Mouse (Mus musculus): ENCODE measurements around the gene Rhob.

The Rhob gene

DNA sequence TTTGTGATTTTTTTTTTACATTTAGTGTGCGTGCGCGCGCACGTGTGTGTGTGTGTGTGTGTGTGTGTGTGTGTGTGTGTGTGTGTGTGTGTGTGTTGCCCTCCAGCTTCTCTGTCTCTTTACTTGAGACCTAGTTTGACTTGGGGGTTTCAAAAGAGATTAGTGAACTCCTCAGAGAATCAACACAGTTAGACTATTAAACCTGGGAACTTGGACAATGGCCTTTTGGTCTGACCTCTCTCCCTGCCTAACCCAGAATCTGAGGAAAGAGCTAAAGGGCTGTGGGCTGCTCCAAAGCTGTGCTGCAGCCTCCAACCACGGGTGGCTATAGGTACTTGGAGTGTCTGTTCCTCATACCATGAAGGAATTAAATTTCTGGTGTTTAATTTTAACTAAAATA lies 4.3 kb upstream of the Rhob start:
- DNase-seq (ENCODE audit: low spot score in 2 of 2): no peak

DNA sequence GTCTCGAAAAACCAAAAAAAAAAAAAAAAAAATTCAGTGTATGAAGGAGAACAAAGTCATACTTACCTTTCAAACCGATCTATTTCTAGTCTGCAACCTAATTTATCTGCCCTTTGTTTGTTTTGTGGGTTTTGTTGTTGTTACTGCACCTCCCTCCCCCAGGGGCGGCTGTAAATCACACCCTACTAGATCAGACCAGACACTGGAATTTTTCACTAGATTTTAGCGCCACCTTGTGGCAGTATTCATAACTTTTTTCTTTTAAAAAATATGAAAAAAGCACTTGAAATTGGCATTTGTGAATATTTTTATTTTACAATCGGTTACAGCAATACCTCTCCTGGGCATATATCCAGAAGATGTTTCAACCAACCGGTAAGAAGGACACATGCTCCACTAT lies 2.7 kb upstream of the Rhob start:
- DNase-seq (ENCODE audit: low spot score in 2 of 2): peak in 1 of 2 experiments; percentile 59

DNA sequence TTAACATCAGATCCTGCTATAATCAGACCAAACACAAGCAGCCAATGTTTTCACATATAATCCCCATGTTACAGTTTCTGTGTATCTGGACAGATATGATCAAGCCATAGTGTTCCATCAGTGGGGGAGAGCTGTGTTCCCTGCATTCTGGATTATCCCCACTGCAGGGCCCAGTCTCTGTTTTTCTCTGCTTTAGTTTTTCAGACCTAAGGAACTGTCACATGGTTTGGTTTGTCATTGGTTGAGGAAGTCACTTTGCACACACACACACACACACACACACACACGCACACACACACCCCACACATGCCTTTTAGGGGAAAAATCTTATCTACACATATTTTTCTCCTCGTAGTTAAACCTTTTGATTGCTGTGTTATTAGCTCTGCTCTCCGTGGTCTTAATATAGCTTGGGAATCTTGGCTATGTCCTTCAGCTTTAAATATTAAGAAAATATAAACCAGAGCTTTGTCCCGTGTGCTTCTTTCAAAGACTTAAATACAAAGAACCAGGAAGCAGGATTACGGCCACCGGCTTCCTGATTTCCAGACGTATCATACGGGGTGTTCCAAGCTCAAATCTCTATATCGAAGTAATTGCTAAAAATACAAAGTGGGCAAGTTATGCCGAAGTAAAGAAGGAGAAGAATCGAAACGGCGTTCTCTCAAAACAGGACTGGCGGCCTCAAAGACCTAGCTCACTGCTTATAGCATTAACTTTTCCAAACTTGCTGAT lies 1.9 kb upstream of the Rhob start:
- no peak for DNase-seq (ENCODE audit: low spot score in 2 of 2)

- no peak for DNase-seq (ENCODE audit: low spot score in 2 of 2)
Observed at GRCm38 (mm10) chr12:8500597-8501570, 1.1 kb upstream of the Rhob start.

DNA sequence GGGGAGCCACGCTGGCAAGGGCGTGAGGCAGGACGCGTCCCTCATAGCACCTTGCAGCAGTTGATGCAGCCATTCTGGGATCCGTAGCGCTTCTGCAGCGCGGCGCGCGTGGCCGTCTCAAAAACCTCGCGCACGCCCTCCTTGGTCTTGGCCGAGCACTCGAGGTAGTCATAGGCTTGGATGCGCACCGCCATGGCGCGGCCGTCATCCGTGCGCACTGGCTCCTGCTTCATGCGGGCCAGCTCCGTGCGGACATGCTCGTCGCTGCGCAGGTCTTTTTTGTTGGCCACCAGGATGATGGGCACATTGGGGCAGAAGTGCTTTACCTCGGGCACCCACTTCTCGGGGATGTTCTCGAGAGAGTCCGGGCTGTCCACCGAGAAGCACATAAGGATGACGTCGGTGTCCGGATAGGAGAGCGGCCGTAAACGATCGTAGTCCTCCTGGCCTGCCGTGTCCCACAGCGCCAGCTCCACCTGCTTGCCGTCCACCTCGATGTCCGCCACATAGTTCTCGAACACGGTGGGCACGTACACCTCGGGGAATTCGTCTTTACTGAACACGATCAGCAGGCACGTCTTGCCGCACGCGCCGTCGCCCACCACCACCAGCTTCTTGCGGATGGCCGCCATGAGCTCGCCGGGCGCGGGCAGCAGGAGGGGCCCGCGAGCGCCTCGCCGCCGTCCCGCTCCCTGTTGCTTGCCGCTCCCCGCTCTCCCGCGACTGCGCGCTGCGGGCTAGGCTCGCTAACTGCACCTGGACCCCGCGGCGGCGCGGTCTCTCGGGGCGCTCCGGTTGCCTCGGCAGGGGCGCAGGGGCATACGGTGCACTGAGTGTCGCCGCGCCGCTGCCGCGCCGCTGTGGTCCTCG lies 573 bp downstream of the Rhob start:
- DNase-seq (ENCODE audit: low spot score in 2 of 2): peak; percentile 58 to 68

DNA sequence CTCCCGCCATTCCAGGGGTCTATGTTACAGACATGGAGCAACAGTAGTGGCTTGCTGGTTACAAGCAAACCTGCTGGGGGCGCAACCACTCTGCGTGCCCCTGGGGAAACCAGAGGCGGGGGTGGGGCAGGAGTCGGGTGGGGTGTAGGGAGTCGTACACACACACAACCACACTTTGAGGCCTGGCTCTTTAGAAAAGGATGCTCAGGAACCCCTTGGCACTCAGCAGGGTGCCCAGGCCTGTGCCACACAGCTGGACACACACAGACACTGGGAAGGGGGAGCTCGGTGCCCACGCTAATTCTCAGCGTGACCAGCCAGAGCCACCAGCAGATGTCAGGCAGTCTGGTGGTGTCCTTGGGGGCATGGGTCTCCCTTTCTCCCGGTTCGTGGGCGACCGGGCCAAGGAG lies 1.2 kb downstream of the Rhob start:
- DNase-seq (ENCODE audit: low spot score in 2 of 2): peak; percentile 46

GRCm38 (mm10) chr12:8498148-8498571 lies 1.6 kb downstream of the Rhob start:
- DNase-seq (ENCODE audit: low spot score in 2 of 2): no peak

- DNase-seq (ENCODE audit: low spot score in 2 of 2): no peak
Observed at GRCm38 (mm10) chr12:8497314-8497706, 2.5 kb downstream of the Rhob start.

DNA sequence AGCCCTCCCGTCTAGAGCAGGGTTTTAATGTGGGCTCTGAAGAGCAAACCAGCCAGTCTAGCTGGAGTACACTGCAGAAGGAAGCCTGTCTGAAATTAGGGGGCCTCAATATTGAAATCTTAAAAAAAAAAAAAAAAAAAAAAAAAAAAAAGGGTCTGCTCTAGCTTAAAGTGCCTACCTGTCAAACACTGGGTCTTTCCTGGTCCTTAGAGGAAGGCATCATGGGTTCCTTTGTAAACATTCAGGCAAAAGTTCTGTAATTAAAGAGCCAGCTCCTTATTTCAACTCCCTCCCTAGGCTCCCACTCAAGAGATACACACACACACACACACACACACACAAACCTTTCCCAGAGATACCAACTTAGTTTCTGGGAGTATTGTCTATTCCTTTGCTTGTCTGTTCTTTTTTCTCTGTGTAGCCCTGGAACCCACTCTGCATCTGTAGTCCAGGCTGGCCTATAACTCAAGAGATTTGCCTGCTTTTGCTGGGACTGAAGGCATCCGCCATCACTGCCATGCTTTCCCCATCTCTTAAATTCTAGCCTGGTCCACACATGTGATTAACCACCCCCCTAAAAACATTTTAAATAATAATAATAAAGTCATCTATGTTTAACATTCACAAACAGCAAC lies 3.0 kb downstream of the Rhob start:
- no peak for DNase-seq (ENCODE audit: low spot score in 2 of 2)

DNA sequence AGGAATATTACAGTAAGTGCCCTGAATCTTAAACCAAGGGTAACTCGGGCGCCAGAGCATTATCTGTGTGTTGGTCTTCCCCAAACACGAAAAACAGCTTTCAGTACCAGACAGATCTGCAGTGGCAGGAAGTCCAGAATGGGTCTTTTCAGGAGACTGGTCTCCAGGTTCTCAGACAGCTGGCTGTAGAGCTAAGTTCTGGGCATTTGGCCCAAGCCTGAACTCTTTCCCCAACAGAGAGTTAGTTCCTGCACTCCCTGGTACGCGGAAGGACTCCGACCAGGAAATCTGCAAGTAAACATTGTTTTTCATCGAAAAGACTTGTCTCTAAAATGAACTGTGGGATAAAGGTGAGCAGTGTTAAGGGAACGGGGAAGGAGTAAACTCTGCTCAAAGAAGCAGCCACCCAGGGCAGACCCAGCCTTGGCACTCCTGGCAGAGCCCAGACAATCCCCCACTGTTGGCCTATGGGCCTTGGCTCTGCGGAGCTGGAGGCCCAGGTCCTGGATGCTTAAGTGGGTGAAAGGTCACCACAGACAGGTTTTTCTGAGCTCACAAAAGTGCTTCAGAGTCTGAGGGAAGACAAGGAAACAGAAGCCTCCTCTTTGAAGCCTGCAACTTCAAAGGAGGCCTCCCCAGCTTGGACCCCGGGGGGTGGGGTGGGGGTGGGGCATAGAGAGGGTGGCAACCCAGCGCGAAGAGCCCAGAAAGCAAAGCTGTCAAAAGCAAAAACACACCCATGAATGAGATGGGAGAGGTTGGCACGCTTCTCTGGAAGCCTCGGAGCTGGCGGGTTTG lies 3.7 kb downstream of the Rhob start:
- DNase-seq (ENCODE audit: low spot score in 2 of 2): peak in 1 of 2 experiments; percentile 52

DNA sequence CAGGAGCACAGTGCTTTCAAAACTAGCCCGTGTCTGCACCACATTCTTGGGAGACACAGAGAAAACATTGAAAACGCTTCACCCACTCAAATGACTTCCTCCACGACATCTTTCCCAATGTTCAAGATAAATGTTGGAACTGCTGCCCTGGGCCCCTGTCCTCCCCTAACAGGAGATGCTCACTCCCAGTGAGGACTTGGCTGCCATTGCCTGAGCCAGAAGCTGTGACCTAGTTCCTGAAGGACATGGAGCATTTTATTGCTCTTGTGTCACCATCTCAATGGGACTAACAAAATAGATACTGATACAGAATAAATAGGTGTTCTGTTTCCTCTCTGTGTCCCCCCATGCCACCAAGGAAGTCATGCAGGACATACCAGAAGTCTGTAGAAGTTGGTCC lies 5.1 kb downstream of the Rhob start:
- DNase-seq (ENCODE audit: low spot score in 2 of 2): no peak

DNA sequence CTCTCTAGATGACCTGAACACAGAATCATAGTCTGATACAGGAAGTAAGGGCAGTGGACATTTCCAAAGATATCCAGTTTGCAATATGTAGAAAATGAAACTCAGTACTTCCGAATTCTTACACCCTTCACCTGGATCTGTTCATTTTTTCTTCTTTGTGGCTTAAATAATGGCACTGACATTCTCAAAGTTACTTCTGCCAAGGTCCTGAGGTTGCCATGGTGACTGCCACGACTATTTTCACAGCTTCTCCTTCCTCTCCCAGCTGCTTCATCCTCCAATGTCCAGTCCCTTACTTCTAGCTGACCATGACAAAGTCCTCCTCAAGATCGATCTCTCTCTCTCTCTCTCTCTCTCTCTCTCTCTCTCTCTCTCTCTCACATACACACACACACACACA lies 6.4 kb downstream of the Rhob start:
- DNase-seq (ENCODE audit: low spot score in 2 of 2): no peak

DNA sequence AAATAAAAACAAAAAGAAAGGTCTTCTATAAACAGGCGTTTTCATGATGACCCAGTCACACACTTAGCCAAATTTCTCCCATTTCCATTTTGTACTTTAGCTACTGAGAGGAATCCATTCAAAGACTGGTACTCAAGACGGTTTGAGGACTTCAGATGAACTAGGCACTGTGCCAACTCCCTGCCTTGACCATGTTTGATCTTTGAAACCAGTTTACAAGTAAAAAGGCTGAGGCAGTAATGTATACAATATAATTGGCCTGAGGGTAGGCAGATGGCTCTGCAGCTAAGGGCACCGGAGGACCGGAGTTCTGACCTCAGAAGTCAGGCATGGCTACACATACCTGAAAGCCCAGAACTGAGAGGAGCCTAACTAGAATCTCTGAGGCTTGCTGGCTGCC lies 10.7 kb downstream of the Rhob start:
- DNase-seq (ENCODE audit: low spot score in 2 of 2): no peak

DNA sequence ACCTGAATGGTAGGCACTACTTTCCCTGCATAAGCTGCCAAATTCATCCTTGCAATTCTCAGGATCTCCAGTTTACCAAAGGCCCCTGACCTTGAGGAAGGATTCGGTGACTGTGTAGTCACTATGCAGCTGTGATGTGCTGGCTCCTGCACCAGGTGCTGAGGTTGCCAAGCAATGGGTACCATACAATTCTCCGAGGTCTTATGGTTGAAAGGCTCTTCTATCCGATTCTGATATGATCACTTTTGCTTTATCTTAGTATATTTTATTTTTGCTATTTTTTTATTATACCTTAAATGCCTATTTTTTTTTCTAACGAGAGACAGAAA lies 11.2 kb downstream of the Rhob start:
- no peak for DNase-seq (ENCODE audit: low spot score in 2 of 2)

DNA sequence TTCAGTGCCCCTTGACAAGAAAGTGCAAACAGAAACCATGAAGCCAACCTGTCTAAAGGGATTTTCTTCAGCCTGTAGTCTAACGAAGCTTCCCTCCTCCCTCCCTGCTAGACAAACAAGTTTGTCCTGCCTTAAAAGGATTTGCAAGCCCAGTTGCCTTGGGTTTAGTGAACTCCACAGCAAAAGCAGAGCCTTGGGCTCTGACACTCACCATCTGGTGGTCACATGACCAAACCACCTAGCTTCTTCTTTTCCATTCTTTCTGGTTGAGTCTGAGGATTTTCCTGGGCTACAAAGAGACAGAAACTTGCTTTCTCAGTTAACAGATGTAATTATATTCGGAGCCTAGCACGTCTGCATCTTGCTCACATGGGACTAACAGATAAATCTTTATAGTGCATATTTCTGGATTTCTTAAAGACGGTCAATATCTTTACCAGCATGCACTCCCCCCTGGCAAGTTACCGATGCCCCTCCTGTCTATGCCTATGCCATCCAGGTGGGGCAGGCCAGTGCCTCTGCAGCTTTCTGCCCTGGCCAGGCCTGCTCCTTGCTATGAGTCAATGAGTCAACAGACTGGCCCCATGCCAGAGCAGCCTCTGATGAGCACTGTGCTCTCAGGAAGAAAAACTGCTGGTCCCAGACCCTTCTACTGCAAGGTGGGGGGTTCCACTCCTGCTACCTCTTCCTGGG lies 11.7 kb downstream of the Rhob start:
- no peak for DNase-seq (ENCODE audit: low spot score in 2 of 2)

DNA sequence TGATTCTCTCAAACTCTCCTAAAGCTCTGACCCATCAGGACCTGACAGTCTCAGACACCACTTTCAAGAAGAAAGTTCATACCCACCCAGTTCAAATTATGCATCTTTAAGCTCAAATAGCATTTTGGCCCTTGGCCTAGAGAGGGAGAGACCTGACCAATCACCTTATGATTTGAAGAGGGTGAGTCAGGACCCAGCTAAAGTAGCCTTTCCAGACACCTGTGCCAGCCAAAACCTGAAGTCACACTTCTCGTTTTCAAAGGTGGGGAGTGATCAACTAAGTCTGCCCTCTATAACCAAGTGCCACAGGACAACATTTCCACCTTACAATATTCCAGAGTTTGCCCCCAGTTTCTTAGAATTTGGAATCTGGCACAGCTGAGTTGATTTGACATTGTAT lies 12.5 kb downstream of the Rhob start:
- no peak for DNase-seq (ENCODE audit: low spot score in 2 of 2)

DNA sequence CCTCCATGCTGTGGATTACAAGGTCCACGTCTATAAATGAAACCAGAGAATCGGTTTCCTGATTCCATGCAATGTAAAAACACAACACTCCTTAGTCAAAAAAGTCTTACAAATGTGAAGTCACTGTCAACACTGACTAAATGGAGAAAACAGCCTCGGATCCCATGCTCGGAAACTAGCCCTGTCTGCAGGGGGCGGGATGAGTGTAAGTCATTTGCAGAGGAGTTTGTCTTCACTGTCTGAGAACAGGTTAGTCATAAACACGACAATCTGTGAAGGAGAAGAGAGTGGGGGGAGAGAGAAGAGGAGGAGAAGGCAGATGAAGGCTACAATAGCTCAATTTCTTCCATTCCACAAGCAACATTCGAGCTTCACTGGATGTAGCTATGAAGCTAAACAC lies 14.6 kb downstream of the Rhob start:
- DNase-seq (ENCODE audit: low spot score in 2 of 2): no peak

DNA sequence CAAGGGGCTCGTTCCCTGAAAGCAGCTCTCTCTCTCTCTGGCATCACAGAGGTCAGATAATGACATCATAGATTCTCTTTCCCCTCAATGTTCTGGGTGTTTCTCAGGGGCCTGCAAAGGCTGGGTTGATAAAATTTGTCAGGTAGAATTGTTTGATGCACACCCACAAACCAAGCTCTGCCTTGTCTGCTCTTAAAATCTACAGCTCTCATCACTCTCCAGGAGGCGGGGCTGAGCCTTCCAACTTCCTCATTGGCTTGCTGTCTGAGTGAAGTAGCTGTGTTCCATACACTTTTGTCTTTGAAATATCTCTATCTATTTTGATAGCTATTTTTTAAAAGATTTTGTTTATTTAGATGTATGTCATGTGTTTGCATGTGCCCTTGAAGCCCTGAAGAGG lies 17.6 kb downstream of the Rhob start:
- no peak for DNase-seq (ENCODE audit: low spot score in 2 of 2)

DNA sequence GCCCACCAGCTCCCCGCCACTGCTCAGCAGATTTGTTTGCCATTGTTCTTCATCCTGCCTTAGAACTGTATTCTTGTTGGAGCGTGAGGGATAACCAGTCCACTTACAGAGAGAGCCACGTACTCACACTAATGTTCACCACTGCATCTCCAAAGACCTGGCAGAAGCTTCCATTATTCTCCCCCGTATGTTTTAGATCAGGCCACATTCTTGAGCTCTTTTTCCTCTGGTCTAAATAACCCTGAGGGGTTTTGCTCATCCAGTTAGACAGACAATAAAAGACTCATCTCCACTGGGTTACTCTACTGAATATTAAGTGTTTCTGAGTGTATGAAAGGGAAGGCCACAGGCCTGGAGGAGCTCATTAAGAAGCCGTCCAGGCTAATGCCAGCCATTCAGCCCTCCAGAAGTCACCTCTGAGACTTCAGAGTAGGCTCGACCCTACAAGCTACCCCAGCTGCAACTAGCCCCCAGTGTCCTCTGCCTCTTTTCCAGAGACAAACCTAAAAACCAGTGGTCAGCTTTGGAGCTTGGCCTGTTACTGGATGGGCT lies 24.9 kb downstream of the Rhob start:
- no peak for DNase-seq (ENCODE audit: low spot score in 2 of 2)

Data from right cerebral cortex, adult 2 months (tissue).